Mouse (Mus musculus) hematopoietic multipotent progenitor cell, adult 10-12 weeks (in vitro differentiated cells): ENCODE measurements around the gene Gm4307. TPM values are rescaled to one million over a fixed set of nuclear protein-coding genes. Genes with fewer than 3 reads are reported as not detected.

ENCODE experiments used
- polyA plus RNA-seq: library from polyadenylated mRNA; stranded (reverse); fragments of >175 nt; gene quantifications from 2 replicates; pipeline ENCODE4 v1.2.3, GENCODE M21; 2012; ENCODE audit warnings: low replicate concordance

Gene Gm4307
- polyA plus RNA-seq: not detected in 2 replicates

DNA sequence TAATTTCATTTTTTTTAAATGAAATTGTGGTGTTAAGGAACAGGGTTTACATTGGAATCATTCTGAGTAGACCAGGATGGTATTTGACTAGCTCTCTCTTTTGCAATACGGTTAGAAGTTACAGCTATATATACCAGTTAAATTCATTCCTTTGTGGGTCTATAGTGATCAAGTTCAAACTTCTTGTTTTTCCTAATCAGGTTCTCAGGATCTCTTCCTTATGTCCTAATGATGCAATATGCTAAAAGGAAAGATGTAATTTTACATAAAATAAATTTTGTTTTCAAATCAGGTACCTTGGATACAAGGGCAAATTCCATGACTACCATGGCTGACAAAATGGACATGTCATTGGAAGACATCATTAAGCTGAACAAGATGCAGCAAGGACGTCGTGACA, at the start of gene Gm4307:
Gene Gm4307, plus strand, starts transcription at position 301 of the 400 bp plus-strand sequence.

GRCm38 (mm10) chr10:100335376-100335775, 25.8 kb upstream of the Gm4307 start, which contains the start of gene Gm4301:
Gene Gm4301, plus strand, starts transcription at chr10:100335676.

DNA sequence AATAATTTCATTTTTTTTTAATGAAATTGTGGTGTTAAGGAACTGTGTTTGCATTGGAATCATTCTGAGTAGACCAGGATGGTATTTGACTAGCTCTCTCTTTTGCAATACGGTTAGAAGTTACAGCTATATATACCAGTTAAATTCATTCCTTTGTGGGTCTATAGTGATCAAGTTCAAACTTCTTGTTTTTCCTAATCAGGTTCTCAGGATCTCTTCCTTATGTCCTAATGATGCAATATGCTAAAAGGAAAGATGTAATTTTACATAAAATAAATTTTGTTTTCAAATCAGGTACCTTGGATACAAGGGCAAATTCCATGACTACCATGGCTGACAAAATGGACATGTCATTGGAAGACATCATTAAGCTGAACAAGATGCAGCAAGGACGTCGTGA, 20.6 kb upstream of the Gm4307 start, which contains the start of gene Gm4302:
Gene Gm4302, plus strand, starts transcription at position 301 of the 400 bp plus-strand sequence.

DNA sequence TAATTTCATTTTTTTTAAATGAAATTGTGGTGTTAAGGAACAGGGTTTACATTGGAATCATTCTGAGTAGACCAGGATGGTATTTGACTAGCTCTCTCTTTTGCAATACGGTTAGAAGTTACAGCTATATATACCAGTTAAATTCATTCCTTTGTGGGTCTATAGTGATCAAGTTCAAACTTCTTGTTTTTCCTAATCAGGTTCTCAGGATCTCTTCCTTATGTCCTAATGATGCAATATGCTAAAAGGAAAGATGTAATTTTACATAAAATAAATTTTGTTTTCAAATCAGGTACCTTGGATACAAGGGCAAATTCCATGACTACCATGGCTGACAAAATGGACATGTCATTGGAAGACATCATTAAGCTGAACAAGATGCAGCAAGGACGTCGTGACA, 15.5 kb upstream of the Gm4307 start, which contains the start of gene Gm4303:
Gene Gm4303, plus strand, starts transcription at position 301 of the 400 bp plus-strand sequence.

GRCm38 (mm10) chr10:100350793-100351192, 10.3 kb upstream of the Gm4307 start, which contains the start of gene Gm4305:
Gene Gm4305, plus strand, starts transcription at chr10:100351093.

DNA sequence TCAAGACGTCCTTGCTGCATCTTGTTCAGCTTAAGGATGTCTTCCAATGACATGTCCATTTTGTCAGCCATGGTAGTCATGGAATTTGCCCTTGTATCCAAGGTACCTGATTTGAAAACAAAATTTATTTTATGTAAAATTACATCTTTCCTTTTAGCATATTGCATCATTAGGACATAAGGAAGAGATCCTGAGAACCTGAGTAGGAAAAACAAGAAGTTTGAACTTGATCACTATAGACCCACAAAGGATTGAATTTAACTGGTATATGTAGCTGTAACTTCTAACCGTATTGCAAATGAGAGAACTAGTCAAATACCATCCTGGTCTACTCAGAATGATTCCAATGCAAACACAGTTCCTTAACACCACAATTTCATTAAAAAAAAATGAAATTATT, 21.3 kb downstream of the Gm4307 start, which contains the start of gene Gm4312:
Gene Gm4312, minus strand, starts transcription at position 101 of the 400 bp plus-strand sequence.

Other genes with a start within 250 kb of the Gm4307 start
- gene Gm4301, start 25.7 kb upstream of the Gm4307 start, polyA plus RNA-seq: not detected in 2 replicates
- not detected in 2 replicates for gene Gm4302, start 20.5 kb upstream of the Gm4307 start, polyA plus RNA-seq
- not detected in 2 replicates for gene Gm4303, start 15.4 kb upstream of the Gm4307 start, polyA plus RNA-seq
- not detected in 2 replicates for gene Gm4305, start 10.2 kb upstream of the Gm4307 start, polyA plus RNA-seq
- gene Gm4312, start 21.2 kb downstream of the Gm4307 start, polyA plus RNA-seq: not detected in 2 replicates
- 0.24 and 2.6 TPM in 2 replicates for gene Tmtc3, start 126.0 kb downstream of the Gm4307 start, polyA plus RNA-seq
- 0.16 and 0.31 TPM in 2 replicates for gene Cep290, start 126.2 kb downstream of the Gm4307 start, polyA plus RNA-seq
- 2.0 and 4.2 TPM in 2 replicates for gene 4930430F08Rik, start 229.1 kb downstream of the Gm4307 start, polyA plus RNA-seq
- not detected in 2 replicates for gene 1700017N19Rik, start 229.1 kb downstream of the Gm4307 start, polyA plus RNA-seq